Mouse (Mus musculus): ENCODE data around the gene Cd300lf. TPM values are rescaled to one million over a fixed set of nuclear protein-coding genes. Genes with fewer than 3 reads are reported as not detected.

Gene Cd300lf
- polyA plus RNA-seq, 1 experiment from 2014 or later: 0.28 TPM

DNA sequence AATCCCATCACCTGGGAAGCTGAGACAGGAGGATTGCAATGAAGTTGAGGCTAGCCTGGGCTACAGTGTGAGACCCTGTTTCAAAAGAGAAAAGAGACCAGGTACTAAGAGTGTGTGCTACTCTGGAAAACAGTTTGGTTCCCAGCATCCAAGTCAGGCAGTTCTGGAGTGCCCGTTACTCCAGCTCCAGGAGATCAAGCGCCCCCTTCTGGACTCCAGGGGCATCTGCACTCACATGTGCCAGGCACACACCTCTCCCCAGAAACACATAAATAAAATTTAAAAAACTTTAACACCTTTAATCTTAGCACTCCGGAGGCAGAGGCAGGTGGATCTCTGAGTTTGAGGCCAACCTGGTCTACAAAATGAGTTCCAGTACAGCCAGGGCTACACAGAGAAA, 52.4 kb downstream of the Cd300lf start:
- Histone ChIP-seq H3K36me3 (no peaks in the 10 kb centered on the region), H3K9me3 (no peaks in the 10 kb centered on the region), H3K27me3 (peaks cover 18% of the 10 kb centered on the region; the same call in 1 of the 2 replicates), H3K9ac (replicated peaks) (no peak overlapping the region), H3K27ac (no peak overlapping the region), H3K4me1 (replicated peaks) (peaks cover 18% of the 10 kb centered on the region), H3K4me2 (replicated peaks) (no peak overlapping the region), H3K4me3 (replicated peaks) (no peak overlapping the region)
- no peak for ATAC-seq
- 61% methylated on average over 3 of the region's 3 CpGs for WGBS

DNA sequence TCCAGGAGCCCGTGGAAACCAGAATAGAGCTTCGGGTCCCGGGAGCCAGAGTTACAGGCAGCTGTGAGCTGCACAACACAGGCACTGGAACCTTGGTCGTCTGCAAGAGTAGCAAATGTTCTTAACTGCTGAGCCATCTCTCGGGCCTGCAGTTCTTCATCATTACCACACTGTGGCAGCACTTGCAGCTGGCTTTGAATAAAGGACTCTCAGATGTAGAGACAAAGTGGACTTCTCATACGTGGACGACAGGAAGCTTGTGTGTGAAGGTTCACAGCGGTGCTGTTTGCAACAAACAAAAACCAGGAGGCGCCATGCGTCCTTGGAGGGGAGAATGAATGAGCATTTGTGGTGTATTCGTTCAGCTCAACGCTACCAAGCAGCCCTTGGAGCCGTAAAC, 52.9 kb downstream of the Cd300lf start:
- Histone ChIP-seq H3K9ac (replicated peaks) (no peak overlapping the region), H3K4me3 (replicated peaks) (no peak overlapping the region), H3K9me3 (no peaks in the 10 kb centered on the region), H3K36me3 (no peaks in the 10 kb centered on the region), H3K27ac (no peak overlapping the region), H3K27me3 (peaks cover 18% of the 10 kb centered on the region; the same call in 1 of the 2 replicates), H3K4me2 (replicated peaks) (no peak overlapping the region), H3K4me1 (replicated peaks) (peaks cover 18% of the 10 kb centered on the region)
- 34% methylated on average over 13 of the region's 13 CpGs for WGBS
- no peak for ATAC-seq

DNA sequence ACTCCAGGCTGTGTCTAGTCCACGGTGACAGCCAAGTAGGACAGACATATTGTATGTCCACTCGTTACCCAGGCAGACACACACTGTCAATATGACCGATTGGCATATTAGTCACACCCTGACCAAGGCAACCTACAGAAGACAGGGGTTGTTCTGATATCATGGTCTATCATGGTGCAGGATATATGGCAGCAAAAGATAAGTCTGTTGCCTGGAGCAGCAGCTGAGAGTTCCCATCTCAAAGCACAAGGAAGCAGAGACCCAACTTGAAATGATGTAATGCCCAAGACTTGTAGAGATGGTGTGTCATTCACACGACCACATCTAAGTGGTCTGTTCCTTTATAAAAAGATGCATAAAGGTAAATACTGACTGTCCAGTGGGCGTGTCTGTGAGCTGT, 55.1 kb downstream of the Cd300lf start:
- ATAC-seq: no peak
- 86% methylated on average over 5 of the region's 5 CpGs for WGBS
- H3K36me3 ChIP-seq: no peaks in the 10 kb centered on the region
- H3K27ac ChIP-seq: no peak overlapping the region
- no peaks in the 10 kb centered on the region for H3K9me3 ChIP-seq
- no peak overlapping the region for H3K4me3 ChIP-seq (replicated peaks)
- peaks cover 3% of the 10 kb centered on the region for H3K4me1 ChIP-seq (replicated peaks)
- H3K27me3 ChIP-seq: peaks cover 13% of the 10 kb centered on the region
- H3K4me2 ChIP-seq (replicated peaks): no peak overlapping the region
- no peak overlapping the region for H3K9ac ChIP-seq (replicated peaks)

DNA sequence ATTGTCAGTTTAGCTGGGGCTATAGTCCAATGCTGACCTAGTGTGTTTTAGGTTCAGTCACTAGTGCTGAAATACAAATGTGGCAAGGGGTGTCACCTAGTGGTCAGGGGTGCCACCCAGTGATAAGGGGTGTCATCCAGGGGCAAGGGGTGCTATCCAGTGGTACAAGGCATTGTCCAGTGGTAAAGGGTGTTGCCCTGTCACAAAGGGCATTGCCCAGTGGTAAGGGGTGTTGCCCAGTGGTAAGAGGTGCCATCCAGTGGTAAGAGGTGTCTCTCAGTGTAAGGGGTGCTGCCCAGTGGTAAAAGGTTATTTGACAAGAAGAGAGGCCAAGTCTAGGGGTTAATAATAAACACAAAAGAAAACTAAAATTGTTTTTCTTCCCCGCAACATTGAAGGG, 56.4 kb downstream of the Cd300lf start:
- Histone ChIP-seq H3K4me3 (replicated peaks) (no peak overlapping the region), H3K27ac (no peak overlapping the region), H3K9ac (replicated peaks) (no peak overlapping the region), H3K4me1 (replicated peaks) (no peaks in the 10 kb centered on the region), H3K4me2 (replicated peaks) (no peak overlapping the region), H3K9me3 (no peaks in the 10 kb centered on the region), H3K27me3 (peaks cover 15% of the 10 kb centered on the region), H3K36me3 (no peaks in the 10 kb centered on the region)
- WGBS: 94% methylated on average over 1 of the region's 1 CpGs
- ATAC-seq: no peak

DNA sequence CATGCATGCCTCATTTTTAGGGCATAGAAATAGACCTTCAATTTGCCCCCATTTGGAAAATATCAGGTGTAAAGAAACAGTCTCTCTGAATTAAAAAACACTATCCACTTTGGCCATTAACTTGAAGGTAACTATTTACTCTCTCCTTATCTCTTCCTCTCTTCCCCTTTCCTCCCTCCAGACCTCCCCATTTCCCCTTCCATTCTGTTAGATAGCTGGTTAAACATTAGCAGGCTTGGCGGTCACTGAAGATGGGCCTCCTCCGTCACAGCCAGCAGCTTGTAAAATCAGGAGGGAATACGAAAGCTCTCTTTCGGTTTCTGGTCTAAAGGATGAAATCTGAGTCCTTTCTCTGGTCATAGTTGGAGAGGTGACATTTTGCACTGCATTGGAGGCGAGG, 57.9 kb downstream of the Cd300lf start:
- H3K4me1 ChIP-seq (replicated peaks): peaks cover 14% of the 10 kb centered on the region
- H3K9me3 ChIP-seq: no peaks in the 10 kb centered on the region
- H3K9ac ChIP-seq (replicated peaks): no peak overlapping the region
- no peak overlapping the region for H3K4me3 ChIP-seq (replicated peaks)
- peaks cover 10% of the 10 kb centered on the region for H3K27me3 ChIP-seq
- no peak for ATAC-seq
- no peak overlapping the region for H3K4me2 ChIP-seq (replicated peaks)
- 78% methylated on average over 5 of the region's 5 CpGs for WGBS
- H3K27ac ChIP-seq: no peak overlapping the region
- no peaks in the 10 kb centered on the region for H3K36me3 ChIP-seq

- Histone ChIP-seq H3K4me3 (replicated peaks) (no peak overlapping the region), H3K4me2 (replicated peaks) (no peak overlapping the region), H3K9ac (replicated peaks) (no peak overlapping the region), H3K9me3 (no peaks in the 10 kb centered on the region), H3K4me1 (replicated peaks) (peaks cover 18% of the 10 kb centered on the region), H3K27ac (no peak overlapping the region), H3K36me3 (no peaks in the 10 kb centered on the region), H3K27me3 (peaks cover 14% of the 10 kb centered on the region)
- 80% methylated on average over 7 of the region's 7 CpGs for WGBS
- ATAC-seq: no peak
These were observed 58.4 kb downstream of the Cd300lf start for GRCm38 (mm10) chr11:115075407-115075806.

DNA sequence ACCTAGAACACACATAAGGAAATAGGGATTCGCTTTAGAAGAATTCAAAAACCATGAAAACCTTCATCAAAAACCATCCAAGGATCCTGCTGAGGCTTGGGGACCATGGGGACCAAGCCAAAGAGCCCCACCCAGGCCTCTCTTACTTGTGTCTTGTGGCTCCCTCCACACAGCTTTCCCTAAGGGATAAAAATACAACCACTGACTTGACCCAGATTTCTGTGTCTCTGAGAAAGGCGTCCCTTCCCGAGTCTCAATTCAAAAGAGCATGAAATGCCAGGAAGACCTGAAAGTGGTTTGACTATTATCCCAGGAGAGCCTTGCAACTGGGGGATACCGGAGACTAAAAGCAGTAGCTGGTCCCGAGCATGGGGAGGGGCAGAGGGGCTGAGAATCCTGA, 60.8 kb downstream of the Cd300lf start:
- Histone ChIP-seq H3K4me2 (replicated peaks) (no peak overlapping the region), H3K4me3 (replicated peaks) (no peak overlapping the region), H3K27ac (no peak overlapping the region), H3K27me3 (peaks cover 31% of the 10 kb centered on the region), H3K9ac (replicated peaks) (no peak overlapping the region), H3K4me1 (replicated peaks) (peaks cover 19% of the 10 kb centered on the region), H3K36me3 (no peaks in the 10 kb centered on the region), H3K9me3 (no peaks in the 10 kb centered on the region)
- 56% methylated on average over 5 of the region's 5 CpGs for WGBS
- no peak for ATAC-seq

- Histone ChIP-seq H3K4me3 (replicated peaks) (no peak overlapping the region), H3K4me1 (replicated peaks) (peaks cover 19% of the 10 kb centered on the region), H3K9me3 (no peaks in the 10 kb centered on the region), H3K9ac (replicated peaks) (0 out of 2 replicates have a peak overlapping the region, but pooled peaks have one; percentile 16), H3K36me3 (no peaks in the 10 kb centered on the region), H3K27ac (no peak overlapping the region), H3K4me2 (replicated peaks) (peak overlapping the region; percentile 37), H3K27me3 (peaks cover 31% of the 10 kb centered on the region)
- ATAC-seq: no peak
- WGBS: 17% methylated on average over 14 of the region's 14 CpGs
These were observed 62.0 kb downstream of the Cd300lf start for GRCm38 (mm10) chr11:115071631-115072294.

GRCm38 (mm10) chr11:115071015-115071551, 62.7 kb downstream of the Cd300lf start:
- Histone ChIP-seq H3K4me3 (replicated peaks) (no peak overlapping the region), H3K4me1 (replicated peaks) (peaks cover 19% of the 10 kb centered on the region), H3K27me3 (peaks cover 31% of the 10 kb centered on the region), H3K36me3 (no peaks in the 10 kb centered on the region), H3K9me3 (no peaks in the 10 kb centered on the region), H3K27ac (no peak overlapping the region), H3K9ac (replicated peaks) (0 out of 2 replicates have a peak overlapping the region, but pooled peaks have one; percentile 16), H3K4me2 (replicated peaks) (peak overlapping the region; percentile 37)
- WGBS: 6% methylated on average over 9 of the region's 9 CpGs
- no peak for ATAC-seq

GRCm38 (mm10) chr11:115066768-115067167, 67.0 kb downstream of the Cd300lf start:
- Histone ChIP-seq H3K4me3 (replicated peaks) (no peak overlapping the region), H3K4me1 (replicated peaks) (peaks cover 20% of the 10 kb centered on the region), H3K27ac (no peak overlapping the region), H3K4me2 (replicated peaks) (no peak overlapping the region), H3K9ac (replicated peaks) (no peak overlapping the region), H3K36me3 (no peaks in the 10 kb centered on the region), H3K27me3 (peaks cover 21% of the 10 kb centered on the region), H3K9me3 (no peaks in the 10 kb centered on the region)
- no peak for ATAC-seq
- whole genome bisulfite sequencing: 74% methylated on average over 6 of the region's 6 CpGs
